Mouse (Mus musculus) frontal cortex, postnatal 10 days (tissue): Measurements from ENCODE around the gene Cdip1.
"Not testable (repeated sequence)": the region's sequence is repeated elsewhere in the genome, so short reads cannot be mapped to it uniquely, and the experiment has no call there.

Experiments used
- DNase-seq, 2 experiments: peaks; one replicate each; pipeline ENCODE4 v3.0.0; 2022; ENCODE audit warnings: low spot score in 2 of 2, mixed read lengths in 1 of 2

The Cdip1 gene

DNA sequence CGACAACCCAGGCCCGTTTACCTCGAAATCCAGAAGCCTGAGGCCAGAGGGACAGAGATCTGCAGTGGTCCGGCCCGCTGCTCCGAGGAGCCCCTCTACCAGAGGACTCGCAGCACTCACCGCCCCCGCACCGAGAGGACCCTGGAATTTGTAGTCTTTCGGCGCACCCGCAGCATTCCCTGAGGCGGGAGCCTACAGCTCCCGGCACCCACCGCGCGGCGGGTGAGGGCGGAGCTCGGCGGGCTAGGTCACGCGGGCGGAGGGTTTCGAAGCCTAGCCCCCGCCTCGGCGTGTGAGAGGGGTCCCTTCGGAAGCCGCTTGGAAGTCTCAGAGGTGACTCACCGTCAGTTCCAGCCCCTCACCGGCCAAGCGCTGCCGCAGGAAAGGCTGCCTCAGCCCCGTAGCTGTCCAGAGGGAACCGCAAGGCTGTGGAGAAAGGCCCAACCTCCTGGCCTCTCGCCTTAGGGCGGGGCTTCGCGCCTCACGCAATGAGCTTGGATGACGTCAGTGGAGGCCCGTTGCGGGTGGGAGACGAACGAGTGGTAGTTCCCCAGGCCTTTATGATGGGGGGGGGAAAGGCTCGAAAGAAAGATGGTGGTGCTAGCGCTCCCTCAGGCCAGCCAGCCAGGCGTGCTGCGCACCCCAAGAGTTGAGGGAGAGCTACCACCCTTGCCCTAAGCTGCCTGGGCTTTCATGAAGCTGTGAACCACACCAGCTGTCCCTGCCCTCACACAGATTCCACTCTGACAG, at the start of gene Cdip1:
Gene Cdip1 (minus strand): TSS at position 483 of the 750 bp plus-strand sequence.
- peak; percentile 94 to 95 for DNase-seq

GRCm38 (mm10) chr16:4839552-4839951, 49.5 kb upstream of the Cdip1 start:
- DNase-seq, result no peak

- DNase-seq, result no peak
Observed at GRCm38 (mm10) chr16:4837631-4838030, 47.5 kb upstream of the Cdip1 start.

DNA sequence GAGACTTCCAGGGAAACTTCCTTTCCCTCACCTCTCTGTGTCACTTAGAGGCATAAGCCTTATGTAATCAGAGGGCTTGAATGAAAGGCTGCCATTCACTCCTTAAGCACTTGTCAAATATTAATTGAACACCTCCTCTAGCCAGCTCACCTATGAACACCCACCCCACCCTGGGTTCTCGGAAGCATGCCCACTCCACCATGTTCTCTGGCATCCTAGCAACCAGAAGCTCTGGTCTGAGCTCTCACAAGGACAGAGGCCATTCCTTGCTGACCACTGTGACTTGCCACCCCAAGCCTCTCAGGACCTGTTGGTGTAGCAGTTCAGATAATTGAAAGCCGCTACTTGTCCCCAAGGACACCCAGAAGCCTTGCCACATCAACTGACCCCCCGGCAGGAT, 45.1 kb upstream of the Cdip1 start, which contains the start of gene 4930562C15Rik:
Gene 4930562C15Rik (plus strand): TSS at position 226 of the 400 bp plus-strand sequence.
- DNase-seq, result no peak

- DNase-seq, result no peak
Observed at GRCm38 (mm10) chr16:4833858-4834257, 43.8 kb upstream of the Cdip1 start.

GRCm38 (mm10) chr16:4831650-4832419, 41.7 kb upstream of the Cdip1 start:
- DNase-seq, result peak in 1 of 2 experiments; percentile 25

DNA sequence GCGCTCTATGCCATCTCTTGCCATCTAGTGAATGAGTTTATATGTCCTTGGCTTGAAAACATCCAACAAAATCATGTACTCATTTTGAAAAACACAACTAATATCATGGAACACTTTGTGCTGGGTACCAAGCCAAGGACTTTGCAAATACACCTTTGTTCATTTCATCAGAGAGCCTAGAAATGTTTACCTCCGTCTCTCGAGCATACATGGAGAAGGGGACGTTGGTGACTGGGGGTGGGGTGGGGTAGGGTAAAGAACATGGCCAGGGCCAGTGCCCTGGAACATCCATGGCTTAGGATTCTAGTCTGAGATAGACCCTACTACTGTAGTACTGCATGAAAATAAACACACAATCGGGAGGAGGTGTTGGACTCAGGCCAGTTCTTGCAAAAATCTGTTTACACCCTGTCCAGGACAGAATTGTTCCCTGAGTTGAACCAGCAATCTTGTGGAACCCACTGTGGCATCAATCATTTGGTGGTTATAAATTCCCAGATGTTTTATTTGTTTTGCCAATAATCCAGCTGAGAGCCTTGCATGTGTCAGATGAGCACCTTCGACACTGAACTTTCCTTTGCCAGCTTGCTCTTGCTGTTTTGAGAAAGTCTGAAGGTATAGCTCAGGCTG, 39.3 kb upstream of the Cdip1 start:
- no peak for DNase-seq

GRCm38 (mm10) chr16:4827639-4828038, 37.5 kb upstream of the Cdip1 start:
- no peak for DNase-seq

GRCm38 (mm10) chr16:4824466-4824865, 34.4 kb upstream of the Cdip1 start:
- not testable (repeated sequence) for DNase-seq

GRCm38 (mm10) chr16:4818349-4818748, 28.3 kb upstream of the Cdip1 start:
- DNase-seq, result no peak

GRCm38 (mm10) chr16:4796631-4797030, 6.5 kb upstream of the Cdip1 start:
- DNase-seq, result no peak

DNA sequence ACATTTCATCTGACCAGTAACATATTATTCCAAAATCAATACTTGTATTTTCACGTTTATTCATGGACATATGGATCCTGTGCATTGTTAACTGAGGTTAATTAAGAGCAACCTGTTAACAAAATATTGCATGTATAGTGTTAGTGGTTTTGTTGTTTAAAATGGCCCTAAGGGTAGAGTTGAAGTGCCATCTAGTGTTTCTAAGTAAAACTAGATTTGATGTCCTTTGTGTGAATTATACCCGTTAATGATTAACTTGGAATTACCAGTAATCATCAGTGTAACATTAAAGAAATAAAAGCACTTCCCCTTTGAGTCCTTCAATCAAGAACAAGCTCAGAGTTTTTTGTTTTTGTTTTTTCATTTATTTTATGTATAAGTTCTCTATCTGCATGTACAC, 1.2 kb upstream of the Cdip1 start:
- no peak for DNase-seq

- DNase-seq, result peak in 1 of 2 experiments; percentile 52
Observed at GRCm38 (mm10) chr16:4789311-4789768, 752 bp downstream of the Cdip1 start.

DNA sequence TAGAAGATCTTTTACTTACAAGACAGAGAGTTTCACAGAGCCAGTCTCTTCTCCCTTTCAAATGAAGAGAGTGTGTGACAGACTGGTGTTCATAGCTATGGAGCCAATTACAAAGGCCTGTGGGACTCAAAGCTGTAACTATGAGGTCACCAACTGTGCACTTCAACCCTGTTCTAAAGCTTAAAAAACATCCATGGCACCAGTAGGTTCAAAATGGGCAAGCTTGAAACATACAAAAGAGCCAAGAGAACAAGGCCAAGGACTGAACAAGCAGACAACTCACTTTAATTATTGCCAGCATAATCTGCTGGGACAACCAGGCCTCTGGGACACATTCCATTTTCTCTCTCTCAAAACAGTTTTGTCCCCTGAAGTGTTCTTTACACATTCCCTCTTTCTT, 1.9 kb downstream of the Cdip1 start:
- no peak for DNase-seq

- no peak for DNase-seq
Observed at GRCm38 (mm10) chr16:4785706-4786105, 4.4 kb downstream of the Cdip1 start.

DNA sequence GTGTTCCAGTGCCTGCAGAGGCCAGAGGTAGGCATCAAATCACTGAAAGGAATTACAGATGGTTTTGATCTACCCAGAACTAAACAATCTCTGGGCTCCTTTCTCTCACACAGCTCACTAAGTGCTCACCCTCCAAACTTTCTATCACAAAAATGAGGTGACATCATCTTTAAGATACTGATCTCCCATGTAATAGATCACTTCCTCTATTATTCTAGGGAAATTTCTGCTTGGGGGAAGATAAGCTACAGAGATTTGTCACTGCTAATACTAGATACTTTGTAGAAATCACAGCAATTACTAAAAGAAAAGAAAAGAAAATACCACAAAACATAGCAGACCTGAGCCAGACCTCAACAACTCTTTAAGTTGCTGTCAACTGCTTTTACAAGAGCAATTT, 7.6 kb downstream of the Cdip1 start:
- DNase-seq, result no peak

- peak; percentile 51 for DNase-seq
Observed at GRCm38 (mm10) chr16:4781524-4782196, 8.4 kb downstream of the Cdip1 start.

DNA sequence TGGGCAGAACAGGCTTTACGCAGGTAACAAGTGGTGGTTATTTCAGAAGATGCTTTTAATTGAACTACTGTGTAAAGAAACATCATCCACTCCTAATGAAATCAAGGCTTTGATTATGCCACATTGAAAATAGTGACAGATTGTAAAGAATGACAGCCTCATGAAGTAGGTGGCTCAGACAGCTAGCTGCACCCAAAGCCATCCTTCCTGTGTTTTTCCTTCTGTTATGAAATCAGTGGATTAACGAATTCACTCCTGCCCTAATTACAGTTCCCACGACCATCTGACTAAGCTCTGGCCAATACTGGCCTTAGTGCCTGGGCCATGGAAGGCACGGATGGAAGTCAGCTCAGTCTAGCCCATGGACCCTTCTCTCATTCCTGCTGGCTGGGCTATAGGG, 11.2 kb downstream of the Cdip1 start:
- DNase-seq, result no peak

DNA sequence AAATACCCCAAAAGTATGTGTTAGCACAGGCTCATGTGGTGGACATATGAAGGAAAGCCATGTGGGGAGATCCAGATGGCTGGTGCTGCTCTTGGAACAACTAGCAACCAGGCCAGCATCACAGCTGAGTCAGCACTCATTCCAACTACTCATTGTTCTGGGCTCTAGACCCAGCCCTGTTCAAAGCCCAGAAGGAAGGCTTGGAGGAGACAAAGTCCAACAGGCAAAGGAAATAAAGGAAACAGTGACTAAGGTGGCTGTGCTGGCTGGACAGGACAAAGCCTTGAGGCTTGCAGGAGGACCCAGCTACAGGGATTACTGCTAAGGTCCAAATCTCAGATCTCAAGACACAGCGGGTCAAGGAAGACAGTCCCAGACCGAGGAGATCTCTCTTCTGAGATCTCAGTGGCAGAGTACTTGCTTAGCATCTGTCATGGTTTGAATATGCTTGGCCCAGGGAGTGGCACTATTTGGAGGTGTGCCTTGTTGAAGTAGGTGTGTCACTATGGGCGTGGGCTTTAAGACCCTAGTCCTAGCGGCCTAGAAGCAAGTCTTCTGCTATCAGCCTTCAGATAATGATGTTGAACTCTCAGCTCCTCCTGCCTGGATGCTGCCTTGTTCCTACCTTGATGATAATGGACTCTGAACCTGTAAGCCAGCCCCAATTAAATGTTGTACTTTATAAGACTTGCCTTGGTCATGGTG, 12.0 kb downstream of the Cdip1 start:
- no peak for DNase-seq

GRCm38 (mm10) chr16:4777171-4777904, 12.8 kb downstream of the Cdip1 start:
- no peak for DNase-seq
